Mouse (Mus musculus) ES-Bruce4 (cell line): Measurements from ENCODE around the gene Tead3.

Experiments
- CTCF ChIP-seq: IDR thresholded peaks from one replicate; pipeline ENCODE4 v1.8.1; 2011; ENCODE audit warnings: low read depth, low read length
- EP300 ChIP-seq: IDR thresholded peaks from 2 replicates; pipeline ENCODE4 v1.6.1; 2011; ENCODE audit warnings: low read depth, low read length; ENCODE audit not compliant: insufficient read depth
- POLR2A ChIP-seq: IDR thresholded peaks from one replicate; pipeline ENCODE4 v1.8.1; 2011; ENCODE audit warnings: low read length; ENCODE audit not compliant: insufficient read depth

DNA sequence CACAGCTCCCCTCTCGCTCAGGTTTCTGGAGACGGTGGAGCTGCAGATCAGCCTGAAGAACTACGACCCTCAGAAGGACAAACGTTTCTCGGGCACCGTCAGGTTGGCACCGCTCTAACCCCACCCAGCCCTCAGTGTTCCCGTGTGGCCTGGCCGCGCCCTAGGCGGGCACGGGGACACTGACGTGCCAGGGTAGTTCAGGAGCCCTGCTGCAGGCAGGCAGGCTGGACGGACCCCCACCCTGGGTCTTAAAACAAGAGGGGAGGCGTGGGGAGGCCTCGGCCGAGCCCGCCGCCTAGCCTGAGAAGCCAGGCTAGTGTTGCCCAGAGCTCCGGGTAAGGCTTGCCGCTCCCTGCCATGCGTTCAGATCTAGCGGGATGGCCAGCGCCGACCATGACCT is 21.7 kb downstream of the Tead3 start:
- TF ChIP-seq CTCF (no peak), POLR2A (no peak), EP300 (no peak)
